Mouse (Mus musculus) embryo, embryonic 10.5 days (tissue): ENCODE measurements around the gene Cd79b.
"Not testable (repeated sequence)": the region's sequence is repeated elsewhere in the genome, so short reads cannot be mapped to it uniquely, and the experiment has no call there.

Experiments used
- DNase-seq: peaks from one replicate; pipeline ENCODE4 v3.0.0-alpha.2; 2015; ENCODE audit warnings: low spot score

Cd79b gene

GRCm38 (mm10) chr11:106314333-106314812, at the start of gene Cd79b:
Cd79b (minus strand) TSS chr11:106314762.
- DNase-seq = no peak

DNA sequence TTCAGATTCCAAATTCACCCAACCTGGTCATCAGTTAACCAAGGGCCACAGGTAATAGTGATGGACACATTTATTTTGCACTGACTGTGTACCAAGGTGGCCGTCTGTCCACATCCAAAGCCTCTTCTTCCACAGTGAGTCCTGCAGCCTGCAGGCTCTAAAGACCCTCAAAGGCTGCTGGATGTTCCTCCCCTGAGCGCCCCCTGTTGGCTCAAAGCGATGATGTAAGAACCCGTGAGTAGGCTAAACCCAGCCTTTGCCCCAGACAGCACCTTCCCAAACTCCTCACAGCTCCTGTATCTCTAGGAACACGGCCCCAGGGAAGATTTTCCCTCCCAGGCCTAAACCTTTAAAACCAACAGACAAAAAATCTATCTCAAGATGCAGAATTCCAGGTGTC, 44.8 kb upstream of the Cd79b start:
- peak; percentile 64 for DNase-seq

GRCm38 (mm10) chr11:106355382-106356128, 41.0 kb upstream of the Cd79b start:
- DNase-seq = no peak

DNA sequence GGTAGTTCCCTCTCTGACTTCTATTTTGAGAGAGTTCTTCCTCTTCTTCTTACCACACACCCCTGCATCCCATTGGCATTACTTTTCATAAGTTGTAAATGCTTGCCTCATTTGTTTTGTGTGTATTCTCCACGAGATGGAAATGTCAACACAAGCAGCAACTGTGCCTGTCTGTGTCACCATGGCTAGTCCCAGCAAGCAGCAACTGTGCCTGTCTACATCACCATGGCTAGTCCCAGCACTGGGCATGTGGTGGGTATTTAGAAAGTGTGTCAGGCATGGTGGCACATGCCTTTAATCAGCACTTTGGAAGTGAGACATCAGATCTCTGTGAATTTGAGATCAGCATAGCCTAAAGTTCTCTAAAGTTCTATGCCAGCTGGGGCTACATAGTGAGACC, 39.6 kb upstream of the Cd79b start:
- no peak for DNase-seq

GRCm38 (mm10) chr11:106353188-106353587, 38.6 kb upstream of the Cd79b start, which contains the start of gene Scn4a:
Scn4a (minus strand) TSS chr11:106353288.
- DNase-seq = no peak

- DNase-seq = no peak
These were observed 37.4 kb upstream of the Cd79b start for GRCm38 (mm10) chr11:106351941-106352340.

DNA sequence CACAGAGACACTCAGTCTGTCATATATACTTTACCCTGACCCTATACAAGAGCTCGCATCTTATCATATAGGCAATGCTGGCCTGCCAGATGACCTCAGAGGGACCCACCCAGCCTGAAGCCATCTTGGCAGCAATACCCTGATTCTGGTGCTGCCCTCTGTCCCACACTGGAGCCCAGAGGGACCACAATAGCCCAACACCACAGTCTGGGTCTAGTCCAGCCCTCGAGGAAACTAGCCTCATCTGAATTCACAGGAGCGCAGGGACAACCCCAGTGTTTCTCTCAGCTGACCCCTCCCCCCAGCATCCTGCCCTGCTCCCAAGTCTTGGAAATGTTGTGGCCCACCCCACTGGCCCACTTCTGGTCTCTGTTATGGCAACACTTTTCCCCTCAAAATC, 36.7 kb upstream of the Cd79b start:
- no peak for DNase-seq

- DNase-seq = peak; percentile 24
These were observed 36.3 kb upstream of the Cd79b start for GRCm38 (mm10) chr11:106350853-106351252.

GRCm38 (mm10) chr11:106349772-106350171, 35.2 kb upstream of the Cd79b start:
- DNase-seq = no peak

DNA sequence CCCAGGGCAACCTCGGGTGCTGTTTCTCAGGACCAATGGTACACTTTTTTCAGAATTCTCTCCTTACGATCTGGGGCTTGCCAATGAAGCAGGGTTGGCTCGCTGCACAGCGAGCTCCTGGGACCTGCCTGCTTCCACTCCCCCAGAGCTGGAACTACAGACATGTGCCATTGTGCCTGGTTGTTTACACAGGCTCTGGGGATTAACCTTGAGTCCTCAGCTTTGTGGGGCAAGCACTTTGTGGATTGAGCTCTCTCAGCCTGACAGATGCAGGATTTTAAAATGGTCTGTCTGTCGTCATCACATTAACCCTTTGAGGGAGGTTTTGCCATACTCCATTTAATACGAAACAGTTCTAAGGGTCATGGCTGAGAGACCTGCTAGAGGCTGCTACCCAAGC, 30.3 kb upstream of the Cd79b start:
- peak; percentile 28 for DNase-seq

- no peak for DNase-seq
These were observed 26.5 kb upstream of the Cd79b start for GRCm38 (mm10) chr11:106340990-106341520.

GRCm38 (mm10) chr11:106339323-106339722, 24.8 kb upstream of the Cd79b start:
- not testable (repeated sequence) for DNase-seq

GRCm38 (mm10) chr11:106338870-106339269, 24.3 kb upstream of the Cd79b start:
- no peak for DNase-seq

DNA sequence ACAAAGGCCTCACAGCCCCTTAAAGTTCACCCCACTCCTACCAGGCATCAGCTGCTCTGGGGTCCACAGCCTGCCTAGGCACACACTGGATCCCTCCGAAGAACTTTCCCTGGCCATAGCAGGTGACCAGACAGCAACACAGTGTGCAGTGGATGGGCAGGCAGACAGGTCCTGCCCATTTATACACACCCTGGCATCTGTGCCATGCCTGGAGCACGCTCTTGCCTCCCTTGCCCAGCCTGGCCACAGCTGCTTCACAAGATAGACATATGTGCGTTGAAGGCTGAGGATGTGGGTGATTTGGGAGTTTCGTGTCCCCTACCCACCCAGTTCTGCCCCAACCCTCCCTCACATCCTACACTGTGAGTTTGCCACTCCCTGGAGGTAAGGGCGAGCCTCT, 23.5 kb upstream of the Cd79b start:
- no peak for DNase-seq

DNA sequence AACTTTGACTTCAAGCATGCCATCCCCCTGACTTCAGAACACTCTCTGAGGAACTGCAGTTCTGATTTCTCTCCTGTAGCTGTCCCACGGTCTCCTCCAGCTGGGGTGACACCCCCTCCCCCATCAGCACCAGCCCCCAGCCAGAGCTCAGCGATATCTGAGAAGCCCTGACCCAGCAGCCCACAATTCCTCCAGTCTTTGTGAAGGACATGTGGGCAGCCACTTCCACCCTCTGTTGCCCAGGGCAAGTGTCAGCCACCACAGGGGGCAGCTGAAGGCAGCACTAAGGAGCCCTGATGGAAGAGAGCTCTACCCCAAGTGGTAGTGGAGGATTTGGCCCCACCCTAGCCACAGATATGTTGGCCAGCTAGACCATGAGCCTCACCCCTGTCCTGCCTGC, 19.5 kb upstream of the Cd79b start:
- no peak for DNase-seq

GRCm38 (mm10) chr11:106332458-106332857, 17.9 kb upstream of the Cd79b start:
- no peak for DNase-seq

DNA sequence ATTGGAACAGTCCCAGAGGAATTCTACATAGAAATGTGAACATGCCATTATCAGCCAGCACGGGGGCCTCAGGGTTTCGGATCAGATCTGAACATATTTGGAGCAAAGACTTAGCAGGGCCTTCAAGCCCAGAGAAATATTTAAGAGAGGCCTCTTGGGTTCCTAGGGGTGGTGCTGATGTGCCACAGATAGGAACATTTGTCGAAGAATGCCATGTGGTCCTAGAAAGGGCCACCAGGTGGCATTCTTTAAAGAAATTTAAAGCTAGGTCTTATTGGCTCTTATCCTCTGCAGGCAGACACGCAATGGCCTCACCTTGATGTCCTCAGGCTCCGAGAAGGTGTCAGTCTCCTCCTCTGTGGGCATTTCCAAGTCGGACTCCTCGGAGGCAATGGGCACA, 15.1 kb upstream of the Cd79b start:
- peak; percentile 55 for DNase-seq

DNA sequence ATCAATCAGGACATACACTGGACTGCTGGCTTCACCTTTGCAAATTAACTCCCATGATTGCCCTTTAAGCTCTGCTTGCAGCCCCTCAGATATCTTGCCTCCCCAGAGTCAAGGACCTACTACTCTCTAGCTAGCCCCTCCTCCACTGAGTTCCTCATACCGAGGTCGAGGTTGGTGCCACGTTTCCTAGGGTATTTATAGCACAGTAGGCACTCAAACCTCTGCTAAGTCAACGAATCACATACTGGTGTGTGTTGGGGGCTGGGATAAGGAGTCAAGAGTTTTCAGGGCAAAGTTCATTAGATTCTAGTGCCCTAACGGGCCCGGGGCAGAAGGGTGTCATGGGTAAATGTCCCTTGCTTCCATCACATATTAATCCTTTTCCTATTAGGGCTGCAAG, 14.6 kb upstream of the Cd79b start:
- DNase-seq = no peak

DNA sequence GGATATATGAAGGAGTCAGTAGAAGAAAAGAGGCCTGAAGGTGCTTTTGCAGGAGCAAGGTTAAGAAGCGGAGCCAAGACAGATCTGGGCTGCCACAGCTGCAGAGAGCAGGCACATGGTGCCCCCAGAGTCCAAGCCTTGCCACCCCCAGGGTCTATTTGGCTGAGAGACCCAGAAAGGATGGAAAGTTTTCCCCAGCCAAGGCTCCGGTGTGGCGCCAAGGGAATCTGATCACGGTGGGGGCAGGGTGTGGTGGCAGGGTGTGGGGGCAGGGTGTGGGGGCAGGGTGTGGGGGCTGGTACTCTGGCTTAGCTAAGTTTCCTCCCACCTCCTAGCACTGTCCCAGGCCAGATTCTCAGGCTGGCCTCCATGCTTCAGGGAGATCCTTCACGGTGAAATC, 14.0 kb upstream of the Cd79b start:
- no peak for DNase-seq

GRCm38 (mm10) chr11:106326475-106326874, 11.9 kb upstream of the Cd79b start:
- no peak for DNase-seq

DNA sequence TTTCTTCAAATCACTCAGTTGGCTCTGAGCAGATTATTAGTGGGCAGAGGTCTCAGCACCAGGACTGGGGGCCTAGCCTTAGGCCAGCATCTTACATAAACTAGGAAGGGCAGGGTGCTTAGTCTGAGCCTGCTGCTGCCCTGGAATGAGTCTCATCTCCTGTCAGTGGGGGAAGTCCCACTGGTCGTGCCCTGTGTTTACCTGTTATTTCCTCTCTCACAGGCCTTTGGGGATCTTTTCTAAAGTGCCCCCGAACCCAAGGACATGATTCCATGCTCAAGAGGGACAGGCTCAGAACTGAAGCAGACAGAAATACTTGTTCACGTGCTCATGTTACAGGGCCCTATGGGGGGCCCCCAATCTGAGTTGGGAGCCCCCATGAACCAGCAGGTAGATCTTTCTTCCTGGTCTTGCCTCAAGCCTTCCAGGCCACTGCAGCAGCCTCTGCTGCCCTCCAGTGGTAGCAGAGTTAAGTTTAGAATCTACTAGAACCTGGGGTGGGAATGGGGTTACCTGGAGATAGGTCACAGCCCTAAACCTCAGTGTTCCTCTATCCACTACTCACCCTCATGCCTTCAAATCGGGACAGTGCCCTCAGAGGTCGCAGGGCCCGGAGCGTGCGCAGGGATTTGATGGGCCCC, 11.1 kb upstream of the Cd79b start:
- peak; percentile 74 for DNase-seq

DNA sequence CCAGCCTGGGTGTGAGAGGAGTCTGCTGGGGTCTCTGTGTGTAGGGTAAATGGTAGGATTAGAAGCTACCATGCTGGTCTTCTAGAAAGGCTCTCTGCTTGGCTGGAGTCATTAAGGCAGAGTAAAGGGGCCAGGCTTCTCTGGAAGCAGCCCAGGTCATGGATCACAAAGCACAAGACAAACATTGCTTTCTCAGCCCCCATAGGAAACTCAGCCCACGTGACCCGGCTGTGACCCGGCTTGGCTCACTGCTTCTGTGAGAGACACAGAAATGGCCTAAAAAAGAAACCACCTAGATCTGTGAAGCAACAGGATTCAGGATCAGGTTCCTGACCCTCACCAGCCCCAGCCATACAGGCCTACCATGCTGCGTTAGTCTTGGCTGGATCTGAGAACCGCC, 10.3 kb upstream of the Cd79b start:
- DNase-seq = peak; percentile 32
